Mouse (Mus musculus): ENCODE results near the gene C77080. TPM values are rescaled to one million over a fixed set of nuclear protein-coding genes. Genes with fewer than 3 reads are reported as not detected.

C77080 gene
- polyA plus RNA-seq, 1 experiment from 2014 or later, result 7.6 TPM

- Histone ChIP-seq H3K4me1 (peaks cover 11% of the 10 kb centered on the region), H3K27ac (no peak overlapping the region), H3K27me3 (no peaks in the 10 kb centered on the region), H3K4me3 (no peak overlapping the region), H3K9me3 (no peaks in the 10 kb centered on the region), H3K4me2 (no peak overlapping the region), H3K9ac (no peak overlapping the region), H3K36me3 (no peaks in the 10 kb centered on the region)
- 73% methylated on average over 5 of the region's 5 CpGs for WGBS
- no peak for ATAC-seq (ENCODE audit: insufficient number of reproducible peaks, insufficient read depth, low FRiP score, low TSS enrichment, low read depth)
Measured at GRCm38 (mm10) chr4:129266821-129267220, 5.6 kb upstream of the C77080 start.

- Histone ChIP-seq H3K4me2 (no peak overlapping the region), H3K4me1 (peaks cover 12% of the 10 kb centered on the region), H3K27ac (no peak overlapping the region), H3K9ac (0 out of 2 replicates have a peak overlapping the region, but pooled peaks have one; percentile 36), H3K36me3 (no peaks in the 10 kb centered on the region), H3K4me3 (no peak overlapping the region), H3K9me3 (no peaks in the 10 kb centered on the region), H3K27me3 (no peaks in the 10 kb centered on the region)
- 86% methylated on average over 4 of the region's 4 CpGs for WGBS
- no peak for ATAC-seq (ENCODE audit: insufficient number of reproducible peaks, insufficient read depth, low FRiP score, low TSS enrichment, low read depth)
Measured at GRCm38 (mm10) chr4:129266191-129266590, 5.0 kb upstream of the C77080 start.

GRCm38 (mm10) chr4:129263225-129264021 lies 2.2 kb upstream of the C77080 start:
- Histone ChIP-seq H3K9me3 (no peaks in the 10 kb centered on the region), H3K4me2 (peak overlapping the region; percentile 28), H3K27me3 (no peaks in the 10 kb centered on the region), H3K36me3 (no peaks in the 10 kb centered on the region), H3K4me3 (no peak overlapping the region), H3K9ac (0 out of 2 replicates have a peak overlapping the region, but pooled peaks have one; percentile 41), H3K4me1 (peaks cover 17% of the 10 kb centered on the region), H3K27ac (peak overlapping the region; percentile 13; the same call in 1 of the 2 replicates)
- 31% methylated on average over 19 of the region's 19 CpGs for WGBS
- no peak for ATAC-seq (ENCODE audit: insufficient number of reproducible peaks, insufficient read depth, low FRiP score, low TSS enrichment, low read depth)

- Histone ChIP-seq H3K4me3 (no peak overlapping the region), H3K4me1 (peaks cover 24% of the 10 kb centered on the region), H3K9me3 (no peaks in the 10 kb centered on the region), H3K9ac (no peak overlapping the region), H3K27ac (no peak overlapping the region), H3K27me3 (no peaks in the 10 kb centered on the region), H3K4me2 (no peak overlapping the region), H3K36me3 (no peaks in the 10 kb centered on the region)
- WGBS, result 10% methylated on average over 6 of the region's 6 CpGs
- ATAC-seq (ENCODE audit: insufficient number of reproducible peaks, insufficient read depth, low FRiP score, low TSS enrichment, low read depth), result 0 out of 2 replicates have a peak, but pooled peaks have one; percentile 35
Measured at GRCm38 (mm10) chr4:129260678-129261077, 526 bp downstream of the C77080 start.

- H3K27ac ChIP-seq, result no peak overlapping the region
- peaks cover 24% of the 10 kb centered on the region for H3K4me1 ChIP-seq
- ATAC-seq (ENCODE audit: insufficient number of reproducible peaks, insufficient read depth, low FRiP score, low TSS enrichment, low read depth), result no peak
Measured at GRCm38 (mm10) chr4:129259101-129259500, 2.1 kb downstream of the C77080 start.

GRCm38 (mm10) chr4:129256450-129257380 lies 4.5 kb downstream of the C77080 start:
- no peak overlapping the region; the same call in 1 of the 2 replicates for H3K27ac ChIP-seq
- H3K4me1 ChIP-seq, result peaks cover 15% of the 10 kb centered on the region
- no peak for ATAC-seq (ENCODE audit: insufficient number of reproducible peaks, insufficient read depth, low FRiP score, low TSS enrichment, low read depth)
- H3K4me3 ChIP-seq, result no peak overlapping the region
- no peaks in the 10 kb centered on the region for H3K9me3 ChIP-seq
- H3K36me3 ChIP-seq, result no peaks in the 10 kb centered on the region
- H3K9ac ChIP-seq, result no peak overlapping the region
- H3K4me2 ChIP-seq, result no peak overlapping the region
- WGBS, result 35% methylated on average over 8 of the region's 8 CpGs
- peaks cover 5% of the 10 kb centered on the region; the same call in 1 of the 2 replicates for H3K27me3 ChIP-seq

More at GRCm38 (mm10) chr4:129259101-129259500, 2.1 kb downstream of the C77080 start:
- no peak overlapping the region for H3K4me2 ChIP-seq
- H3K9me3 ChIP-seq, result no peaks in the 10 kb centered on the region
- H3K27me3 ChIP-seq, result no peaks in the 10 kb centered on the region
- no peaks in the 10 kb centered on the region for H3K36me3 ChIP-seq
- H3K4me3 ChIP-seq, result no peak overlapping the region
- H3K9ac ChIP-seq, result 0 out of 2 replicates have a peak overlapping the region, but pooled peaks have one; percentile 11
- 51% methylated on average over 4 of the region's 4 CpGs for WGBS

- peaks cover 20% of the 10 kb centered on the region for H3K4me1 ChIP-seq
- H3K4me2 ChIP-seq, result no peak overlapping the region
- 91% methylated on average over 3 of the region's 3 CpGs for whole genome bisulfite sequencing
- no peak overlapping the region for H3K9ac ChIP-seq
- no peak overlapping the region for H3K27ac ChIP-seq
- no peak for ATAC-seq (ENCODE audit: insufficient number of reproducible peaks, insufficient read depth, low FRiP score, low TSS enrichment, low read depth)
- no peaks in the 10 kb centered on the region for H3K36me3 ChIP-seq
- H3K4me3 ChIP-seq, result no peak overlapping the region
- no peaks in the 10 kb centered on the region for H3K9me3 ChIP-seq
- peaks cover 26% of the 10 kb centered on the region for H3K27me3 ChIP-seq
Measured at GRCm38 (mm10) chr4:129254571-129254970, 6.6 kb downstream of the C77080 start.

GRCm38 (mm10) chr4:129252492-129252891 lies 8.7 kb downstream of the C77080 start:
- H3K9ac ChIP-seq, result no peak overlapping the region
- 80% methylated on average over 2 of the region's 2 CpGs for WGBS
- H3K36me3 ChIP-seq, result no peaks in the 10 kb centered on the region
- H3K27me3 ChIP-seq, result peaks cover 46% of the 10 kb centered on the region
- H3K4me1 ChIP-seq, result peaks cover 33% of the 10 kb centered on the region
- no peak overlapping the region for H3K4me3 ChIP-seq
- H3K4me2 ChIP-seq, result no peak overlapping the region
- ATAC-seq (ENCODE audit: insufficient number of reproducible peaks, insufficient read depth, low FRiP score, low TSS enrichment, low read depth), result no peak
- H3K27ac ChIP-seq, result no peak overlapping the region
- H3K9me3 ChIP-seq, result no peaks in the 10 kb centered on the region

- WGBS, result 6% methylated on average over 15 of the region's 15 CpGs
- 0 out of 2 replicates have a peak overlapping the region, but pooled peaks have one; percentile 12 for H3K9ac ChIP-seq
- peaks cover 55% of the 10 kb centered on the region for H3K27me3 ChIP-seq
- H3K27ac ChIP-seq, result no peak overlapping the region
- H3K4me1 ChIP-seq, result peaks cover 38% of the 10 kb centered on the region
- peak overlapping the region; percentile 16 for H3K4me3 ChIP-seq
- peak overlapping the region; percentile 43 for H3K4me2 ChIP-seq
- no peaks in the 10 kb centered on the region for H3K36me3 ChIP-seq
- ATAC-seq (ENCODE audit: insufficient number of reproducible peaks, insufficient read depth, low FRiP score, low TSS enrichment, low read depth), result no peak
- no peaks in the 10 kb centered on the region for H3K9me3 ChIP-seq
Measured at GRCm38 (mm10) chr4:129251482-129252125, 9.6 kb downstream of the C77080 start.

GRCm38 (mm10) chr4:129250759-129251481 lies 10.3 kb downstream of the C77080 start:
- 22% methylated on average over 15 of the region's 15 CpGs for WGBS
- no peak overlapping the region for H3K27ac ChIP-seq
- H3K9ac ChIP-seq, result 0 out of 2 replicates have a peak overlapping the region, but pooled peaks have one; percentile 12
- peak overlapping the region; percentile 16; the same call in 1 of the 2 replicates for H3K4me3 ChIP-seq
- no peaks in the 10 kb centered on the region for H3K36me3 ChIP-seq
- H3K4me1 ChIP-seq, result peaks cover 34% of the 10 kb centered on the region
- no peaks in the 10 kb centered on the region for H3K9me3 ChIP-seq
- peak overlapping the region; percentile 43 for H3K4me2 ChIP-seq
- peaks cover 62% of the 10 kb centered on the region for H3K27me3 ChIP-seq
- ATAC-seq (ENCODE audit: insufficient number of reproducible peaks, insufficient read depth, low FRiP score, low TSS enrichment, low read depth), result no peak
